Mouse (Mus musculus) limb, embryonic 12.5 days (tissue): ENCODE results near the gene Hoxb2. TPM values are rescaled to one million over a fixed set of nuclear protein-coding genes. Genes with fewer than 3 reads are reported as not detected.
A peak's percentile ranks its signal among the peaks of the same experiment; 100 is the strongest.

Experiments used
- ATAC-seq: fragments of 200-750 bp; cut with Nextera tagmentation; 2 replicates; pipeline ENCODE4 v1.8.0; 2017; ENCODE audit warnings: low read depth, moderate TSS enrichment; ENCODE audit not compliant: insufficient number of reproducible peaks, insufficient read depth, low FRiP score, low TSS enrichment
- H3K27ac ChIP-seq: fragments of 300-500 bp; sonication (generic); 2 replicates; pipeline ENCODE4 v1.5.1; 2016; ENCODE audit warnings: mild to moderate bottlenecking, moderate library complexity
- H3K27me3 ChIP-seq: fragments of 300-500 bp; sonication (generic); 2 replicates; pipeline ENCODE4 v1.6.1; 2016; ENCODE audit warnings: mild to moderate bottlenecking, moderate library complexity
- H3K36me3 ChIP-seq: fragments of 300-500 bp; sonication (generic); 2 replicates; pipeline ENCODE4 v1.6.1; 2016; ENCODE audit warnings: mild to moderate bottlenecking, moderate library complexity
- H3K4me1 ChIP-seq: fragments of 300-500 bp; sonication (generic); replicated peaks from 2 replicates; pipeline ENCODE4 v1.6.1; 2016
- H3K4me2 ChIP-seq: fragments of 300-500 bp; sonication (generic); 2 replicates; pipeline ENCODE4 v1.6.1; 2016; ENCODE audit warnings: mild to moderate bottlenecking, moderate library complexity
- H3K4me3 ChIP-seq: fragments of 300-500 bp; sonication (generic); replicated peaks from 2 replicates; pipeline ENCODE4 v1.5.1; 2016; ENCODE audit warnings: mild to moderate bottlenecking
- H3K9ac ChIP-seq: fragments of 300-500 bp; sonication (generic); replicated peaks from 2 replicates; pipeline ENCODE4 v1.6.1; 2016; ENCODE audit warnings: mild to moderate bottlenecking, moderate library complexity
- H3K9me3 ChIP-seq: fragments of 300-500 bp; sonication (generic); 2 replicates; pipeline ENCODE4 v1.6.1; 2016; ENCODE audit warnings: mild to moderate bottlenecking, moderate library complexity
- WGBS: fragments of 180-500 bp; shearing (Covaris S2); methylation state at CpG from one replicate; pipeline ENCODE4 v1.1.7; 2016; 5-methylcytosine and 5-hydroxymethylcytosine counted together
- polyA plus RNA-seq: library from polyadenylated mRNA; unstranded; fragments of >200 nt; fragmentation: Nextera tagmentation; extraction: Ambion mirVana; gene quantifications from 2 replicates; pipeline ENCODE4 v1.2.1, GENCODE M21; 2016

Gene Hoxb2
- polyA plus RNA-seq: 5.1 and 6.0 TPM in 2 replicates

DNA sequence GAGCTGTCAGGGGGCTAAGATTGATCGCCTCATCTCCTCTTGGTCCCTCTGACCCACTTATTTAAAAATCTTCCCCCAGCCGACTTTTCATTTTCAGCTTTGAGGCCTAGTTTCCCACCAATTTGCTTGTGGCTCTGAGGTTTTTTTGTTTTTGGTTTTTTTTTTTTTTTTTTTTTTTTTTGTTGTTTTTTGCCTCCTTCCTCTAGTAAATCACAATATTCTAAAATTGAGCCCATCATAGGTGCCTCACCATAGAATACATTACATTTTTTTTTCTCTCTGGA, at the start of gene Hoxb2:
Gene Hoxb2, plus strand, starts transcription at position 185 of the 284 bp plus-strand sequence.
- Histone ChIP-seq H3K4me3 (no peak within 1 kb of the TSS), H3K27me3 (peaks cover 91% of the 10 kb centered on the region), H3K27ac (0 out of 2 replicates have a peak within 1 kb of the TSS, but pooled peaks have one; percentile 64), H3K4me2 (peak within 1 kb of the TSS; percentile 62; the same call in 1 of the 2 replicates), H3K9me3 (no peaks in the 10 kb centered on the region), H3K9ac (no peak within 1 kb of the TSS), H3K4me1 (peaks cover 36% of the 10 kb centered on the region), H3K36me3 (no peaks in the 10 kb centered on the region)
- 5% methylated on average over 2 of the region's 2 CpGs for WGBS
- ATAC-seq: no peak

DNA sequence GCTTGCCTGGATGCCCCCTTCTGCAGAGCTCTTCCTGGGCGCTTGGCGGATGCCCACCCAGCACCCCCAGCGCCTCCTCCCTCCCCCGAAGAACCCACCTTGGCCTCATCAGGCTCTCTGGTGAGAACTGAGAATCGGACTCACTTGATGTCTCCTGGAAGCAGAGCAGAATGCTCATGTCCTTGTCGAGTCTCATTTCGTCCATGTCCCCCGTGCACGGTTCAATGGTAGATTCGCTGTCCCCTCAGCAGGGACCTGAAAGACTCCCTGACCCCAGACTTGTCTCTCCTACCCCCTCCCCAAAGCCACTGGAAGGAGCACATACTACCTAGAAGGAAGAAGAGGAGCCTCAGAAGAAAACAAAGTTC, 49.3 kb upstream of the Hoxb2 start:
- peak overlapping the region; percentile 7; the same call in 1 of the 2 replicates for H3K4me3 ChIP-seq
- ATAC-seq: no peak
- H3K4me2 ChIP-seq: 0 out of 2 replicates have a peak overlapping the region, but pooled peaks have one; percentile 17
- peaks cover 100% of the 10 kb centered on the region for H3K27me3 ChIP-seq
- no peaks in the 10 kb centered on the region for H3K9me3 ChIP-seq
- 14% methylated on average over 10 of the region's 10 CpGs for WGBS
- H3K36me3 ChIP-seq: no peaks in the 10 kb centered on the region
- no peak overlapping the region for H3K27ac ChIP-seq
- no peak overlapping the region for H3K9ac ChIP-seq
- peaks cover 24% of the 10 kb centered on the region for H3K4me1 ChIP-seq

DNA sequence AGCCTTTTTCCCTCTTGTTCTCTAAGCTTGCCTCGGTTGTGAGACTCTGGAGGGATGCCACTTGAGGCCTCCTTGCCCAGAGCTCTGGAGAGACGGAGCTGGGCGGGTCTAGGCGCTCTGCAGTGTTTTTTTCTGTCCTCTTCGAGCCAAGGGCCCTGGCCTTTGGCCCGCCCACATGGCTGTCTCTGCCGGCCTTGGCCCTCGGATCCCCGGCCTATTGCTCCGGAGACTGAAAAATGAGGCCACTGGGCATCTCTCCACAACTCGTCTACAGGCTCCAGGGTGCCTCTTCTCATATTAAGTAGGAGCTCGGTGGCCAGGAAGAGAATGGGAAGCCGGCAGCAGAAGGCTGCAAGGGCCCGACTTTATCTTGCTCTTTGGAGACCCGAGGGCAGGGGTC, 48.5 kb upstream of the Hoxb2 start:
- H3K4me1 ChIP-seq: peaks cover 24% of the 10 kb centered on the region
- H3K9me3 ChIP-seq: no peaks in the 10 kb centered on the region
- WGBS: 3% methylated on average over 15 of the region's 15 CpGs
- H3K9ac ChIP-seq: no peak overlapping the region
- no peak for ATAC-seq
- H3K27me3 ChIP-seq: peaks cover 100% of the 10 kb centered on the region
- H3K27ac ChIP-seq: no peak overlapping the region
- H3K4me2 ChIP-seq: no peak overlapping the region
- no peaks in the 10 kb centered on the region for H3K36me3 ChIP-seq
- no peak overlapping the region for H3K4me3 ChIP-seq

DNA sequence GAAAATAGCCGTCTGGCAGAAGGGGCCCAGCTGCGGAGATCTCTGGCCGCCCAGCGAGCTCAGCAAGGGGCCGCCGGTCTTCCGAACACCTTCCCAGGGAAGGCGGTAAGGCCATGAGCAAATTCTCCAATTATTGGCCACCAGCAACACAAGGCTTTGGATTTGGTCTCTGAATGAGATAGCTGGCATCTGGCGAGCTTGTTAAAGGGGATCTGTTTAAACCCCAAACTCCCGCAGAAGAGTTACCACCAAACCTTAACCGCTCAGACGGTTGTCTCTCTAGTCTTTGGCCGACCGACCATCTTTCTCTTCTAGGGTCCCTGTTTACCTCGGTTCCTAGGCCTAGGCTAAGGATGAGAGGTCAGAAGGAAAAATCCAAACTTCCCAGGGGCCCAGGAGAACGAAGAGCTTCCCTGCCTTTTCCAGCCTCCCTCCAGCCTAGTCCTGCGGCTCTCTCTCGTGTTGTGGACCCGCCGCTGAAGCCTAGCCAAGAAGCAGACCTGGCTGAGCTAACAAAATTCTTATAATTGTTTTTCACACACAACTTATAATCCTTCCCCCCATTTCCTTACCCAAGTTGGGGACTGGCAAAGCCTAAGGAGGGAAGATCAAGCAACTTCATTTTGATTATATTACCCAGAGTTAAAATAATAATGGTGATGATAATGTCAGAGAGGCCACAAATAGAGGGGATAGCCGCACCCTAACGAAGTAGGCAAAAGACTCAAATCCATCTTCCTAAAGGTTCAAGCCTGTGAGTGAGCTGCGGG, 47.8 kb upstream of the Hoxb2 start:
- Histone ChIP-seq H3K27ac (no peak overlapping the region), H3K9ac (no peak overlapping the region), H3K27me3 (peaks cover 100% of the 10 kb centered on the region), H3K9me3 (no peaks in the 10 kb centered on the region), H3K4me3 (no peak overlapping the region), H3K4me1 (peaks cover 24% of the 10 kb centered on the region), H3K36me3 (no peaks in the 10 kb centered on the region), H3K4me2 (peak overlapping the region; percentile 44; the same call in 1 of the 2 replicates)
- ATAC-seq: no peak
- 6% methylated on average over 23 of the region's 23 CpGs for WGBS

DNA sequence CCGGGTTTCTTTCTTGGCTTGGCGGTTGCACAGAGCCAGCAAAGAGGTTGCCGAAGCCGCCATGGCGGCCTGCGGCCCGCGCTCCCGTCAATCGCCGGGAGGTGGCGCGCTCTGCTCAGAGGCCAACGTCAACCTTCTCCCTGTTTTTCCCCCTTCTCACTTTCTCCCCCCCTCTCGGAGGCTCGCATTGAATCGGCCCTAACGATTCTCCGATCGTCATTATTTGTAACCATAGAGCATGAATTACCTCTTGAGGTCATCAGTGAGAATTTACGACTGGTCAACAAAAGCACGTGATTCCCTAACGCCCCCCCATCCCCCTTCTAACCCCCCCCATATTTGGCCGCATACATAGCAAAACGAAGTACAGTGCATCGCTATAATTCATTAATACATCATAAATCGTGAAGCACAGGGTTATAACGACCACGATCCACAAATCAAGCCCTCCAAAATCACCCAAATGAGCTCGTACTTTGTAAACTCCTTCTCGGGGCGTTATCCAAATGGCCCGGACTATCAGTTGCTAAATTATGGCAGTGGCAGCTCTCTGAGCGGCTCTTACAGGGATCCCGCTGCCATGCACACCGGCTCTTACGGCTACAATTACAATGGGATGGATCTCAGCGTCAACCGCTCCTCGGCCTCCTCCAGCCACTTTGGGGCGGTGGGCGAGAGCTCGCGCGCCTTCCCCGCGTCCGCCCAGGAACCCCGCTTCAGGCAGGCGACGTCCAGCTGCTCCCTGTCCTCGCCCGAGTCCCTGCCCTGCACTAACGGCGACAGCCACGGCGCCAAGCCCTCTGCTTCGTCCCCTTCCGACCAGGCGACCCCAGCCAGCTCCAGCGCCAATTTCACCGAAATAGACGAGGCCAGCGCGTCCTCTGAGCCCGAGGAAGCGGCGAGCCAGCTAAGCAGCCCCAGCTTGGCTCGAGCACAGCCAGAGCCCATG, 46.9 kb upstream of the Hoxb2 start, which contains the start of gene Hoxb5:
Gene Hoxb5, plus strand, starts transcription at position 186 of the 949 bp plus-strand sequence.
- peaks cover 100% of the 10 kb centered on the region for H3K27me3 ChIP-seq
- no peak within 1 kb of the TSS for H3K27ac ChIP-seq
- ATAC-seq: no peak
- peak within 1 kb of the TSS; percentile 44 for H3K4me2 ChIP-seq
- peak within 1 kb of the TSS; percentile 26 for H3K4me3 ChIP-seq
- WGBS: under 1% methylated on average over 69 of the region's 69 CpGs
- no peaks in the 10 kb centered on the region for H3K36me3 ChIP-seq
- no peaks in the 10 kb centered on the region for H3K9me3 ChIP-seq
- peaks cover 24% of the 10 kb centered on the region for H3K4me1 ChIP-seq
- H3K9ac ChIP-seq: no peak within 1 kb of the TSS; the same call in 1 of the 2 replicates

DNA sequence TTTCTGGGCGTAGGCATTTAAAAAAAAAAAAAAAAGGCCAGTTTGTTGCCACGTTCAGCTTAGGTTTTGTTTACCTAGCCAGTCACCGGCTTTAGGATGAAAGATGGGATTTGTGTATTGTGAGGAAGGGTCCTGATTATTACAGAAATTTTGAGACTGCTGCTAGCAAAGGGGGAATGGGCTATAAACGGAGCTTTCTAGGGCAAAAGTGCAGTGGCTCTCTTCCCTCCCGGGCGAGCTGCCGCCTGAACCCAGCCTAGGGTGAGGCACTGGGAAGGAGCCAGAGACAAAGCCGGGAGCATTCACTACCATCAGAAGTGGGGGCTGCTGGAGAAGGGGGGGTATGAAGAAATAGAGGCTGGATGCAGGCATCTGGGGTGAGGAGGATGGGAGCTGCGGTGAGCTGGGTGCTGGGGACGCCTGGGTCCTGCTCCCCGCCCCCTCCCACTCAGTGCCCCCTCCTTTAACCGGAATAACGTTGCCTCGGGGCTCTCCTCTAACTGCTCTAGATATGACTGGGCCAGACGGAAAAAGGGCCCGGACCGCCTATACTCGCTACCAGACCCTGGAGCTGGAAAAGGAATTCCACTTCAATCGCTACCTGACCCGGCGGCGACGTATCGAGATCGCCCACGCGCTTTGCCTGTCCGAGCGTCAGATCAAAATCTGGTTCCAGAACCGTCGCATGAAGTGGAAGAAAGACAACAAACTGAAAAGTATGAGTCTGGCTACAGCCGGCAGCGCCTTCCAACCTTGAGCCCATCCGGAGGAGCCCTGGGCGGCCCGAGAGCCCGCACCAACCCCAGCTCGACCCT, 45.7 kb upstream of the Hoxb2 start:
- H3K36me3 ChIP-seq: no peaks in the 10 kb centered on the region
- H3K4me3 ChIP-seq: peak overlapping the region; percentile 12; the same call in 1 of the 2 replicates
- H3K9me3 ChIP-seq: no peaks in the 10 kb centered on the region
- WGBS: 2% methylated on average over 38 of the region's 38 CpGs
- H3K9ac ChIP-seq: no peak overlapping the region
- H3K4me1 ChIP-seq: peaks cover 18% of the 10 kb centered on the region
- no peak overlapping the region for H3K27ac ChIP-seq
- peaks cover 100% of the 10 kb centered on the region for H3K27me3 ChIP-seq
- peak overlapping the region; percentile 44 for H3K4me2 ChIP-seq
- ATAC-seq: no peak

DNA sequence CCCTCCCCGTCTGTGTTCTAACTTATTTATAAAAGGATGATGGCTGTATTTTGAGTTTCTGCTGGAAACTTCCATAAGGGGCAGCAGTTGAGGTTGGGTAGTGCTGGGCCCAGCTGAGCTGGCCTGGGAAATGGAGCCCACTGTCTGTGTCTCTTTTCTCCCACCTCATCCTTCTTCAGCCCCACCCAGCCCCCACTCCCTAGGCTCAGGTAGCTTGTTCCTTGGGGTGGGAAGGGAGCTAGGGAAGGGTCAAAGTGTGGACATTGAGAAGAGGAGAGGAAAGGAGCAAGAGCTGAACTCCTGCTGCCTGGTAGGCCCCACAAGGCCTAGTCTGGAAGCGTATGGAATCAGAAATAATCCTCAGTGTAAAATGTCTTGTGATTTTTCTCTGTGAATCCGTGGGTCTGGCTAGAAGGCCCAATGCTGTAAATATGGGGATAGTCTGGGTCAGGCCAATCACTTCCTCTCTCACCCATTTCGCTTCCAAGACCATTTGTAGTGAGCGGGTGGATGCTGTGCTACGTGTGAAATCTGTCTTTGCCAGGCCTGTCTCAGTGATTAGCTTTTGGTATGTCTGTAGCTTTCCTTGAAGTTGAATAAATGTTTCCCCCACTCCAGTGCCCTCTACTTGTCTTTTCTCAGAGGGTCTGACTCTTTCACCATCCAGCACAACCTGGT, 44.7 kb upstream of the Hoxb2 start:
- Histone ChIP-seq H3K4me1 (peaks cover 12% of the 10 kb centered on the region), H3K9me3 (no peaks in the 10 kb centered on the region), H3K9ac (no peak overlapping the region), H3K4me2 (no peak overlapping the region), H3K4me3 (no peak overlapping the region; the same call in 1 of the 2 replicates), H3K27me3 (peaks cover 100% of the 10 kb centered on the region), H3K36me3 (no peaks in the 10 kb centered on the region), H3K27ac (no peak overlapping the region)
- no peak for ATAC-seq
- WGBS: 35% methylated on average over 6 of the region's 6 CpGs

DNA sequence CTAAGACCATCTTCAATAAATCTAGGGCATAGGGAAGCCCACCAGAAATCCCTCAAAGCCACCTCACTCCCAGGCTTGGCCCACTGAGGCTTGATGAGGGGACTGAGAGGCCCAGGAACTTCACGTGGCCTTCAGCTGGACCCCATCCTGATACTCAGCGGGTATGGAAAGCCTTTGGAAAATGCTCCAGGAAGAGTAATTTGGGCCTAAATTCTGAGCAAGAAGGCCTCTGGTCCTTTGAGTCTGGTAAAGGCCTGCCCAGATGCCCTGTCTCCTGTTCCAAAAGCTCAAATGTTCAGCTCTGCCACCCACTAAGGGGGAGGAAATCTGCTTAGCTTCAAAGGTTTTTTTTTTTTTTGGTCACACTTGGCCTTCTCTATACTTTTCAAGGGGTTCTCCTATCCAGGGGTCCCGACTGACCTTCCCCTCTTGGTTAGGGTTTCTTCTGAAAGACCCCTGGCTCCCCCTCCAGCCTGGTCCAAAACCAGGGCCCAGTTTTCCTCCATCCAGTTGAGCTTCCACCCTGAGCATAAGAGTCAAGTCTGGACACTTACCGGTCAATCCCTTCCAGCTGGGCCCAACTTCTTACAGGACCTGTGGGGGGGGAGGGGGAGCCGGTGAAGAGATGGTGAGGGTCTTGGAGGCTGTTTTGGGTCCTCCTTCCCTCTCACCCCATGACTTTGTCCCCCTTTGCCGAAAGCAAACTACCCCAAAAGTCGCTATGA, 44.0 kb upstream of the Hoxb2 start:
- Histone ChIP-seq H3K27ac (no peak overlapping the region), H3K4me1 (peaks cover 8% of the 10 kb centered on the region), H3K4me3 (no peak overlapping the region), H3K9me3 (no peaks in the 10 kb centered on the region), H3K9ac (no peak overlapping the region), H3K4me2 (no peak overlapping the region), H3K27me3 (peaks cover 100% of the 10 kb centered on the region), H3K36me3 (no peaks in the 10 kb centered on the region)
- ATAC-seq: no peak
- 14% methylated on average over 7 of the region's 7 CpGs for WGBS

DNA sequence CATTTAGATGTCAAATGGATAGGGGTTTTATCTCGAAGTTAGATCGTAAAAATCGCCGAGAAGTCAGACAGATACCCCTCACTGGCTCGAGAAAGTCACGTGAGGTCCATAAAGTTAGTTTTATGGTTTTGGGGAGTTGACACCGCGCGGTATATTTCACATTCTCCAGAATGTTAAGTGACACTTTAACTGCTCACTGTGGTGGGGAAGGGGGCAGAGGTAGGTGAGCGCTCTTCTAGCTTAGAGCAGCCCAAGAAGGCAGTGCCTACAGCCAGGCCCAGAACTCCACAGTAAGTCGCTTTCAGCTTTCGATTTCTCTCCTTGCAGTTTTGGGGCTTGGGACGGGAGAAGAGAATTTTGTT, 43.4 kb upstream of the Hoxb2 start:
- 2% methylated on average over 13 of the region's 13 CpGs for WGBS
- H3K4me2 ChIP-seq: no peak overlapping the region

DNA sequence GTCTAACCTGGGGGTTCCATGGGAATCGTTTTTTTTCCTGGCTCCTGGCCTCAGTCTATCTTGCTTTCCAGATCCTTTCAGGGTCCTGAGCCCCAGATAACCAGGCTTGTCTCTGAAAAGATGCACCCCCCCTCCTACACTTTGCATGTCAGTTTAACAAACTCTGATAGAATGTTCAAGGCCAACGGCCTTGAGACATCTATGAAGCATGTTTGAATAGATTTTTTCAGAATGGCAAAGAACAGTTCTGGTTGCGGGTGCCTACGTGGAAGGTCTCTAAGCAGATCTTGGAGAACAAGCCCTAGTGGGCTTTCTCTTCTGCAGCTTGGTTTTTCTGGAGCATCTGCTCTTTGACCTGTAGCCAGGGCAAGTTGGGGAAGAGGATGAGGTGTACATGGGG, 41.6 kb upstream of the Hoxb2 start:
- Histone ChIP-seq H3K9me3 (no peaks in the 10 kb centered on the region), H3K27ac (no peak overlapping the region), H3K27me3 (peaks cover 100% of the 10 kb centered on the region), H3K9ac (no peak overlapping the region), H3K36me3 (no peaks in the 10 kb centered on the region), H3K4me2 (no peak overlapping the region), H3K4me1 (peaks cover 5% of the 10 kb centered on the region), H3K4me3 (no peak overlapping the region)
- 13% methylated on average over 4 of the region's 4 CpGs for WGBS
- no peak for ATAC-seq

More for the DNA sequence above, 43.4 kb upstream of the Hoxb2 start:
- H3K9ac ChIP-seq: no peak overlapping the region
- no peak overlapping the region for H3K27ac ChIP-seq
- H3K4me1 ChIP-seq: peaks cover 8% of the 10 kb centered on the region
- ATAC-seq: no peak
- H3K4me3 ChIP-seq: no peak overlapping the region
- H3K36me3 ChIP-seq: no peaks in the 10 kb centered on the region
- no peaks in the 10 kb centered on the region for H3K9me3 ChIP-seq
- peaks cover 100% of the 10 kb centered on the region for H3K27me3 ChIP-seq
